Mouse (Mus musculus): ENCODE results near the gene Hand1. TPM values are rescaled to one million over a fixed set of nuclear protein-coding genes. Genes with fewer than 3 reads are reported as not detected.

Hand1 gene
- total and polyA plus RNA-seq, 3 experiments: not detected

- intact Hi-C loops (cut with DNase I): no loop called here
- Histone ChIP-seq H3K4me3 (no peak overlapping the region), H3K4me1 (ENCODE audit: control insufficient read depth, insufficient read depth, low read length) (no peaks in the 10 kb centered on the region), H3K27me3 (ENCODE audit: control insufficient read depth, insufficient read depth, low read length) (peaks cover 32% of the 10 kb centered on the region), H3K36me3 (ENCODE audit: control insufficient read depth, insufficient read depth, low read length) (no peaks in the 10 kb centered on the region), H3K9ac (ENCODE audit: low read depth, low read length) (no peak overlapping the region), H3K27ac (no peak overlapping the region), H3K79me2 (replicated peaks; ENCODE audit: control insufficient read depth, insufficient read depth, low read length) (no peaks in the 10 kb centered on the region)
- WGBS: 53% methylated on average over 2 of the region's 2 CpGs
- TF ChIP-seq EP300 (IDR thresholded peaks at IDR 0.05; ENCODE audit: insufficient read depth, low read depth, low read length) (no peak), CTCF (IDR thresholded peaks at IDR 0.05) (no peak), POLR2A (IDR thresholded peaks at IDR 0.05; ENCODE audit: insufficient read depth, low read depth, low read length) (no peak)
- no peak for DNase-seq
Observed at GRCm38 (mm10) chr11:57835331-57835730, 2.7 kb upstream of the Hand1 start.

DNA sequence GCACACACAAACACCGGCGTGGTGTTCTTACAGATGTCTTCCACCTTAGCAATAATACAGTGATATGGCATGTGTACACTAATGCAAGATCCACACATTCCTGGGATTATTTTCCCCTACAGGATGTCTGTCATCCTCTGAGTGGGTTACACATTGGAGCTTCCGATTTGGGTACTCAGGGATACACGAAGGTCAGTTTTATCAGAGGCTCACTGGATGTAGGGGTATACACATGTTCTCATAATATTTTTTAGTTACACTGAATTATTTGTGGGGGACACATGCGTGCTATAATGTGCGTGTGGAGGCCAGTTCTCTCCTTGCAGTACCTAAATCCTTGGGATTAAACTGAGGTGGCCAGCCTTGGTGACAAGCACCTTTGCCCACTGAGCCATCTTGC is 1.4 kb upstream of the Hand1 start:
- no peak overlapping the region for H3K9ac ChIP-seq (ENCODE audit: low read depth, low read length)
- peaks cover 41% of the 10 kb centered on the region for H3K27me3 ChIP-seq (ENCODE audit: control insufficient read depth, insufficient read depth, low read length)
- no peak overlapping the region for H3K27ac ChIP-seq
- no peak overlapping the region for H3K4me3 ChIP-seq
- no peaks in the 10 kb centered on the region for H3K79me2 ChIP-seq (replicated peaks; ENCODE audit: control insufficient read depth, insufficient read depth, low read length)
- DNase-seq: no peak
- H3K4me1 ChIP-seq (ENCODE audit: control insufficient read depth, insufficient read depth, low read length): no peaks in the 10 kb centered on the region
- 50% methylated on average over 6 of the region's 6 CpGs for WGBS
- TF ChIP-seq POLR2A (IDR thresholded peaks at IDR 0.05; ENCODE audit: insufficient read depth, low read depth, low read length) (no peak), CTCF (IDR thresholded peaks at IDR 0.05) (no peak)
- intact Hi-C loops (cut with DNase I): no loop called here
- no peaks in the 10 kb centered on the region for H3K36me3 ChIP-seq (ENCODE audit: control insufficient read depth, insufficient read depth, low read length)

DNA sequence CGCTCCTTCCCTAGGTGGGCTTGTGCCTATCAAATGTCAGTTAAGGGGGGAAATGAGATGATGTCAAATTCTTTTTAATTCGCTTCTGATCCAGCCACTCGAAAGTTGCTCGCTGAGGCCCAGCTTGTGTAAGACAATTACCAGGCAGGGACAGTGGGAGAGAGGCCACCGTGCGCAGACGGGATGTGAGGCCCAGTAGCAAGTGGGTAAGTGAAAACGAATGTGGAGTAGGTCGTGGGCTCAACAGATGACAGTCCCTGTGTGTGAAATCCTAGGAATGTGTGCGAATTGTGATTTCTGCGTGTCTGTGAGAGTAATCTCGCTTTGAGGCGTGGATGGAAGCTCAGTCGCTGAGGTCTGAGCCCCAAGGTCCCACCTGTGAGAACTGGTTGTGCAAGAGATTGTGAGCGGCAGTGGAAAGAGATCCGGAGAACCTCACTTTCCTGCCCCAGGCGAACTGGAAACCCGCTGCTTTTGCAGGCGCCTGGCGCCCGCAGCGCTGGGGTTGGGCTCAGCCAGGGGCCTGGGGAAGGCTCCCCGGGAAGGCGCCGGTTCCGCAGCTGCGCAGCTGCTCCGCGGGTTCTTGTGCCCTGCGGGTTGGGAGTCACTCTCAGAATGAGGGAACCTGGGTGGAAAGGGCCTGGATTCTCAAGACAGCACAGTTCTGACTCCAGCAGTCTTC is 819 bp upstream of the Hand1 start:
- no peak for DNase-seq
- Histone ChIP-seq H3K79me2 (replicated peaks; ENCODE audit: control insufficient read depth, insufficient read depth, low read length) (no peaks in the 10 kb centered on the region), H3K9ac (ENCODE audit: low read depth, low read length) (no peak overlapping the region), H3K4me1 (ENCODE audit: control insufficient read depth, insufficient read depth, low read length) (peaks cover 1% of the 10 kb centered on the region; the same call in 1 of the 2 replicates), H3K4me3 (no peak overlapping the region), H3K27me3 (ENCODE audit: control insufficient read depth, insufficient read depth, low read length) (peaks cover 45% of the 10 kb centered on the region), H3K27ac (no peak overlapping the region), H3K36me3 (ENCODE audit: control insufficient read depth, insufficient read depth, low read length) (no peaks in the 10 kb centered on the region)
- intact Hi-C loops (cut with DNase I): no loop called here
- TF ChIP-seq CTCF (IDR thresholded peaks at IDR 0.05): no peak
- TF ChIP-seq EP300 (IDR thresholded peaks at IDR 0.05; ENCODE audit: insufficient read depth, low read depth, low read length): no peak
- TF ChIP-seq POLR2A (IDR thresholded peaks at IDR 0.05; ENCODE audit: insufficient read depth, low read depth, low read length): no peak
- WGBS: 22% methylated on average over 30 of the region's 30 CpGs

DNA sequence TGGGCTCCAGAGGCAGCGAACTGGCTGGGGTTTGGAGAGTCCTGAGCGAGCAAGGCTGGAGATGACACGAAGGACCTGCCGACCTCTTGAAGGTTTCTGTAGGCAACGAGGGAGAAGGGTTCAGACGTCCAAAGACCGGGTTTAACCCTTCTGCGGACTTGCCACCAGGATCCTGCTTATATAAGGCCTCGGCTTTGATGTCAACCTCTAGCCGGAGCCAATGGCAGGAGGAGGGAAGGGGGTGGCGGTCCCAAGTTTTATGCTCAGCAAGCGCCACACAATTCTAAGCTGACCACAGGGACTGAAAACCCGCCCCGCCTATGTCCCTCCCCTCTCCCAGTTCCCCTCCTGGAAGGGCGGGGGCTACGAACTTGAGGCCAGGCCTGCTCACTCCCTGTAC is 757 bp downstream of the Hand1 start:
- Histone ChIP-seq H3K36me3 (ENCODE audit: control insufficient read depth, insufficient read depth, low read length) (no peaks in the 10 kb centered on the region), H3K4me1 (ENCODE audit: control insufficient read depth, insufficient read depth, low read length) (peaks cover 4% of the 10 kb centered on the region), H3K9ac (ENCODE audit: low read depth, low read length) (no peak overlapping the region), H3K27me3 (ENCODE audit: control insufficient read depth, insufficient read depth, low read length) (peaks cover 52% of the 10 kb centered on the region), H3K4me3 (no peak overlapping the region), H3K27ac (no peak overlapping the region), H3K79me2 (replicated peaks; ENCODE audit: control insufficient read depth, insufficient read depth, low read length) (no peaks in the 10 kb centered on the region)
- intact Hi-C loops (cut with DNase I): no loop called here
- TF ChIP-seq POLR2A (IDR thresholded peaks at IDR 0.05; ENCODE audit: insufficient read depth, low read depth, low read length) (no peak), CTCF (IDR thresholded peaks at IDR 0.05) (no peak), EP300 (IDR thresholded peaks at IDR 0.05; ENCODE audit: insufficient read depth, low read depth, low read length) (no peak)
- WGBS: 46% methylated on average over 16 of the region's 16 CpGs
- no peak for DNase-seq

- no peak overlapping the region for H3K4me3 ChIP-seq
- DNase-seq: no peak
- no peaks in the 10 kb centered on the region for H3K36me3 ChIP-seq (ENCODE audit: control insufficient read depth, insufficient read depth, low read length)
- no peak for TF ChIP-seq EP300 (IDR thresholded peaks at IDR 0.05; ENCODE audit: insufficient read depth, low read depth, low read length)
- no peak for TF ChIP-seq CTCF (IDR thresholded peaks at IDR 0.05)
- no peak overlapping the region for H3K9ac ChIP-seq (ENCODE audit: low read depth, low read length)
- 27% methylated on average over 31 of the region's 31 CpGs for WGBS
- H3K79me2 ChIP-seq (replicated peaks; ENCODE audit: control insufficient read depth, insufficient read depth, low read length): no peaks in the 10 kb centered on the region
- intact Hi-C loops (cut with DNase I): no loop called here
- H3K4me1 ChIP-seq (ENCODE audit: control insufficient read depth, insufficient read depth, low read length): peaks cover 4% of the 10 kb centered on the region
- peaks cover 48% of the 10 kb centered on the region for H3K27me3 ChIP-seq (ENCODE audit: control insufficient read depth, insufficient read depth, low read length)
- no peak overlapping the region for H3K27ac ChIP-seq
Observed at GRCm38 (mm10) chr11:57831281-57831781, 1.3 kb downstream of the Hand1 start.

- no peak overlapping the region for H3K4me3 ChIP-seq
- H3K79me2 ChIP-seq (replicated peaks; ENCODE audit: control insufficient read depth, insufficient read depth, low read length): no peaks in the 10 kb centered on the region
- no peak overlapping the region for H3K27ac ChIP-seq
- no peak for TF ChIP-seq POLR2A (IDR thresholded peaks at IDR 0.05; ENCODE audit: insufficient read depth, low read depth, low read length)
- TF ChIP-seq EP300 (IDR thresholded peaks at IDR 0.05; ENCODE audit: insufficient read depth, low read depth, low read length): no peak
- no peak for TF ChIP-seq CTCF (IDR thresholded peaks at IDR 0.05)
- peaks cover 44% of the 10 kb centered on the region for H3K27me3 ChIP-seq (ENCODE audit: control insufficient read depth, insufficient read depth, low read length)
- H3K9ac ChIP-seq (ENCODE audit: low read depth, low read length): no peak overlapping the region
- WGBS: 71% methylated on average over 17 of the region's 17 CpGs
- no peak for DNase-seq
- intact Hi-C loops (cut with DNase I): no loop called here
- no peaks in the 10 kb centered on the region for H3K36me3 ChIP-seq (ENCODE audit: control insufficient read depth, insufficient read depth, low read length)
- peaks cover 4% of the 10 kb centered on the region for H3K4me1 ChIP-seq (ENCODE audit: control insufficient read depth, insufficient read depth, low read length)
Observed at GRCm38 (mm10) chr11:57829871-57830775, 2.5 kb downstream of the Hand1 start.
